Mouse (Mus musculus) heart, embryonic 16.5 days (tissue): ENCODE measurements around the gene Fam229b. TPM values are rescaled to one million over a fixed set of nuclear protein-coding genes. Genes with fewer than 3 reads are reported as not detected.

Experiments used
- ATAC-seq: fragments of 200-750 bp; cut with Nextera tagmentation; replicated peaks from 2 replicates; pipeline ENCODE4 v1.8.0; 2017; ENCODE audit warnings: moderate number of reproducible peaks; ENCODE audit not compliant: insufficient read depth, low FRiP score; ENCODE audit errors: extremely low read depth
- H3K27ac ChIP-seq: fragments of 300-500 bp; sonication (generic); 2 replicates; pipeline ENCODE4 v1.5.1; 2014; ENCODE audit warnings: mild to moderate bottlenecking, low read length, control low read depth, moderate library complexity
- H3K27me3 ChIP-seq: fragments of 300-500 bp; sonication (generic); 2 replicates; pipeline ENCODE4 v1.6.1; 2014; ENCODE audit warnings: low read length, mixed read lengths; ENCODE audit not compliant: control insufficient read depth, insufficient read depth
- H3K36me3 ChIP-seq: fragments of 300-500 bp; sonication (generic); 2 replicates; pipeline ENCODE4 v1.6.1; 2014; ENCODE audit not compliant: control insufficient read depth, insufficient read depth
- H3K4me1 ChIP-seq: fragments of 300-500 bp; sonication (generic); 2 replicates; pipeline ENCODE4 v1.6.1; 2014; ENCODE audit warnings: low read length, mixed read lengths; ENCODE audit not compliant: control insufficient read depth, insufficient read depth
- H3K4me2 ChIP-seq: fragments of 300-500 bp; sonication (generic); 2 replicates; pipeline ENCODE4 v1.6.1; 2014; ENCODE audit warnings: low read depth, mild to moderate bottlenecking, control low read depth, low read length
- H3K4me3 ChIP-seq: fragments of 300-500 bp; sonication (generic); 2 replicates; pipeline ENCODE4 v1.5.1; 2014; ENCODE audit warnings: mild to moderate bottlenecking, control low read depth, low read length
- H3K9ac ChIP-seq: fragments of 300-500 bp; sonication (generic); 2 replicates; pipeline ENCODE4 v1.6.1; 2014; ENCODE audit warnings: low read length, control low read depth
- H3K9me3 ChIP-seq: fragments of 300-500 bp; sonication (generic); replicated peaks from 2 replicates; pipeline ENCODE4 v1.6.1; 2016; ENCODE audit warnings: low read length; ENCODE audit not compliant: control insufficient read depth
- WGBS: fragments of 180-500 bp; shearing (Covaris S2); extraction: QIAGEN DNeasy Blood & Tissue Kit; methylation state at CpG from one replicate; pipeline ENCODE4 v1.1.7; 2014; 5-methylcytosine and 5-hydroxymethylcytosine counted together
- polyA plus RNA-seq: library from polyadenylated mRNA; unstranded; fragments of >200 nt; fragmentation: Nextera tagmentation; extraction: Ambion mirVana; gene quantifications from 2 replicates; pipeline ENCODE4 v1.2.1, GENCODE M21; 2015

Fam229b gene
- polyA plus RNA-seq, 1 experiment from 2014 or later, result 8.7 TPM

DNA sequence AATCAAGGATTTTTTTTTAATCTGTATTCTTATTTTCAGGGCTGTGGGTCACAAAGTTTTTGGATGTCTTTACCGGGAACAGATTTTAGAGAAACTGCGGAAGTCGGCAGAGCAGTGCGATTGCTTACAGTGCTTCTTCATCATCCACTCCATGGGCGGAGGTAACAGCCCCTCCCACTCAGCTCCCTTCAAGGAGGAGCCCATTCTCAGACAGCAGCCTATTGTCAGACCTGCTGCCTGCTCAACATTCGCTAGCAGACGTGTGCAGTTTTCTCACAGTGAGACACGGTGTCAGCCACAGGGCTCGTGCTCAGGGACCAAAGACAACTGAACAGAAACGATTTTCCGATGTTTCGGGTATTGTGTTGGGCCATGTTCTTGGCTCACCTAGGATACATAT, 8.5 kb upstream of the Fam229b start:
- Histone ChIP-seq H3K4me1 (no peaks in the 10 kb centered on the region), H3K27me3 (no peaks in the 10 kb centered on the region), H3K9me3 (no peaks in the 10 kb centered on the region), H3K9ac (no peak overlapping the region), H3K36me3 (peaks cover 24% of the 10 kb centered on the region), H3K27ac (no peak overlapping the region), H3K4me3 (no peak overlapping the region), H3K4me2 (no peak overlapping the region)
- no peak for ATAC-seq
- WGBS, result 88% methylated on average over 12 of the region's 12 CpGs

DNA sequence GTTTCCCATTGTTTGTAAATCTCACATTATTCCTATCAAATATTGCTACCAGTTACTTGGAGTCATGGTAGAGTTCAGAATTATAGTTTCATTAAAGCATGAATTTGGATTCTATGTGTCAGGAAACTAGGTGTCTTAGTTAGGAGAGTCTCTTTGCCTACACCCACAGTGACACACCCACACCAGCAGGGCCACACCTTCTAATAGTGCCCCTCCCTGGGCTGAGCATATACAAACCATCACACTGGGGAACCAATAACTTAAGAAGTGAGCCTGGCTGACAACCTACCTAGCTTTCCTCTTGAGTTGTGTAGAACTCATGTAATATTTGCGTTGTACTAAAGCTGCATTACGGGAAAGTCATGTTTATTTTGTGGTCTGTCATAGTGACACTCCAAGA, 7.7 kb upstream of the Fam229b start:
- H3K27me3 ChIP-seq, result no peaks in the 10 kb centered on the region
- H3K4me2 ChIP-seq, result no peak overlapping the region
- H3K9ac ChIP-seq, result no peak overlapping the region
- peaks cover 22% of the 10 kb centered on the region for H3K36me3 ChIP-seq
- H3K4me3 ChIP-seq, result no peak overlapping the region
- no peaks in the 10 kb centered on the region for H3K4me1 ChIP-seq
- no peak overlapping the region for H3K27ac ChIP-seq
- WGBS, result 94% methylated on average over 2 of the region's 2 CpGs
- no peak for ATAC-seq
- H3K9me3 ChIP-seq, result no peaks in the 10 kb centered on the region

DNA sequence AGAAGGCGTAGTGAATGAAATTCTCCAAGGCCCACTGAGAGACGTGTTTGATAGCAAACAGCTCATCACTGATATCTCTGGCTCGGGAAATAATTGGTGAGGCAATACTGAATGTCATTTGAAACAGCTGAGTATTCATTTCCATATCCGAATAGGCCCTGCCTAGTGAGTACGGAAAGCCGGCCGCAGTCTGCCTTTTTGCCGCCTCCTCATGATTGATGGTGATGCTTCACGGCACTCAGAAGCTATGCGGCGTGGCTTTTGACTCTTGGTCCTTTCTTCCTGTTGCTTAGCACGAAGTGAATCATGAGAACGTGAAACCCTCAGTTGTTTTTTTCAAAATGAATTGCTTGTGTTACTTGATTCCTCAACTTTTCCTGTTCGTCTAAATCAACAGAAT, 7.1 kb upstream of the Fam229b start:
- Histone ChIP-seq H3K36me3 (peaks cover 22% of the 10 kb centered on the region), H3K4me3 (no peak overlapping the region), H3K4me1 (no peaks in the 10 kb centered on the region), H3K9ac (no peak overlapping the region), H3K27me3 (no peaks in the 10 kb centered on the region), H3K27ac (no peak overlapping the region), H3K4me2 (no peak overlapping the region), H3K9me3 (no peaks in the 10 kb centered on the region)
- 87% methylated on average over 14 of the region's 14 CpGs for WGBS
- ATAC-seq, result no peak

DNA sequence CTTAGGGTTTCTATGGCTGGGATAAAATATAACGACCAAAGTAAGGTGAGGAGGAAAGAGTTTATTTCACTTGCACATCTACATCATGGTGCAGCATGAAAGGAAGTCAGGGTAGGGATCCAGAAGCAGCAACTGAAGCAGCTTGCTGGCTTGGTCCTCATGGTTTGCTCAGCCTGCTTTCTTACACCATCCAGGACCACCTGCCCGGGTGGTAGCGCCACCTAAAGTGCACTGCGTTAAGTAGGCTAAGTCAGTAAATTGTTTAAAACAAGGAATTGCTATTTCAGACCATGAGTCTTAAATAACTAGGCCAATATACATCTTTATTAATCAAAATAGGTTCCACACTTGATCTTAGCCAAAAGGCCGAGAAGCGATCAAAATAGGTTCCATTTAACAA, 5.0 kb upstream of the Fam229b start:
- no peak overlapping the region for H3K27ac ChIP-seq
- H3K4me3 ChIP-seq, result no peak overlapping the region
- peaks cover 12% of the 10 kb centered on the region for H3K36me3 ChIP-seq
- WGBS, result 84% methylated on average over 6 of the region's 6 CpGs
- no peak for ATAC-seq
- no peaks in the 10 kb centered on the region for H3K9me3 ChIP-seq
- H3K4me2 ChIP-seq, result no peak overlapping the region
- H3K4me1 ChIP-seq, result peaks cover 7% of the 10 kb centered on the region
- no peak overlapping the region for H3K9ac ChIP-seq
- H3K27me3 ChIP-seq, result no peaks in the 10 kb centered on the region

DNA sequence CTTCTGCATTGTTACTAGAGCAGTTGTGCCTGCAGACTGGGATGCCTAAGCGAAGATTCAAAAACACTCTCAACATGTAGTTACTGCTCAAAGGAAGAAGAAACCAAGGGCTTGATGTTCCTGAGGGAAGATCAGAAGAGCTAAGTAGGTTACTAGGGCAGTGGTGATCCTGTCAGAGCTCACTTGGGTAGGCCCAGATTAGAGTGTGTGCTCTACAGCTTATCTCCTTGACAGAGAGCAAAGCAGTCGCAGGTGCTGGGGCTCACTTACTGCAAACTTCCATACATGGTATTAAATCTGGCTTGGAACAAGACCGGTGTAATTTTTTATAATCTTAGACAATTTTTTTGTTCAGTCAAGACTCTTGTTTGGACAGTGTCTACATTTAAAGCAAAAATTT, 4.1 kb upstream of the Fam229b start:
- no peak overlapping the region for H3K4me2 ChIP-seq
- no peak for ATAC-seq
- no peaks in the 10 kb centered on the region for H3K27me3 ChIP-seq
- no peak overlapping the region for H3K4me3 ChIP-seq
- H3K36me3 ChIP-seq, result peaks cover 11% of the 10 kb centered on the region
- no peak overlapping the region for H3K9ac ChIP-seq
- H3K4me1 ChIP-seq, result peaks cover 7% of the 10 kb centered on the region
- 72% methylated on average over 3 of the region's 3 CpGs for WGBS
- H3K27ac ChIP-seq, result no peak overlapping the region
- no peaks in the 10 kb centered on the region for H3K9me3 ChIP-seq

DNA sequence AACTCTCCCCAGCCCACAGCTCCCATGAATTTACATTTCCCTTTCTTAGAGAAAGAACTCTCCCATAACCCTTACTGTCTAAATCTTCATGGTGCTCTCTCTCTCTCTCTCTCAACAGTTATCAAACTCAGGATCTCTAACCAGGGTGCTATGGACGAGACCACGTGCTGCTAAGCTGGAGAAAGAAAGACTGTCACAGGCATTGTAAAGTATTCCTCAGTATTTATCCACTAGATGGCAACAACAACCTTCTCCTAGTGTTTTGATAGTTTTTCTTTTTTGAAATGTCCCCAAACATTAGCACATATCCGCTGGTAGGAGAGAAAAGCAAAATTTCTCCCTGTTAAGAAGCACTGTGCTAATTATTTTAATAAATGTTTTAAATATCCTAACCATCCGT, 12.3 kb downstream of the Fam229b start:
- Histone ChIP-seq H3K27me3 (no peaks in the 10 kb centered on the region), H3K27ac (no peak overlapping the region), H3K9ac (no peak overlapping the region), H3K36me3 (no peaks in the 10 kb centered on the region), H3K4me1 (no peaks in the 10 kb centered on the region), H3K4me3 (no peak overlapping the region), H3K4me2 (no peak overlapping the region), H3K9me3 (no peaks in the 10 kb centered on the region)
- 29% methylated on average over 4 of the region's 4 CpGs for WGBS
- no peak for ATAC-seq

DNA sequence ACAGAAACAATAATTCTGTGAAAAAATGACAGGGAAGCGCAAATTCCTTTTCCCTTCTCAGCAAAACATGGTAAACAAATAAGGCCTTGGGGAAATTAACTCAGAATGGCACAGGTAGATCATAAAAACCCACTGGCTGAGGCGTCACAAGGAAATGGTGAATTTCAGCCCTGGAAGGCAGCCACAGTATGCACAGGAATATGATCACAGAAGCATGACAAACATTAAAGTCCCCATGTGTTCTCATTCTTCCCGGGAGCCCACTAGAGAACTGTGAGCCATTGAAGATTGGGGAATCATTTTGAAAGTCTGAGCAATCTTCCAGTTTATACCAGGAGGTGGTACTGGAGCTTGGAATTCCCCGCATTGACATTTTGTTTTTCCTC, 24.2 kb downstream of the Fam229b start:
- Histone ChIP-seq H3K9ac (no peak overlapping the region), H3K27ac (no peak overlapping the region), H3K9me3 (no peaks in the 10 kb centered on the region), H3K4me2 (no peak overlapping the region), H3K27me3 (no peaks in the 10 kb centered on the region), H3K4me1 (no peaks in the 10 kb centered on the region), H3K4me3 (no peak overlapping the region), H3K36me3 (peaks cover 53% of the 10 kb centered on the region)
- WGBS, result 72% methylated on average over 4 of the region's 4 CpGs
- ATAC-seq, result no peak

DNA sequence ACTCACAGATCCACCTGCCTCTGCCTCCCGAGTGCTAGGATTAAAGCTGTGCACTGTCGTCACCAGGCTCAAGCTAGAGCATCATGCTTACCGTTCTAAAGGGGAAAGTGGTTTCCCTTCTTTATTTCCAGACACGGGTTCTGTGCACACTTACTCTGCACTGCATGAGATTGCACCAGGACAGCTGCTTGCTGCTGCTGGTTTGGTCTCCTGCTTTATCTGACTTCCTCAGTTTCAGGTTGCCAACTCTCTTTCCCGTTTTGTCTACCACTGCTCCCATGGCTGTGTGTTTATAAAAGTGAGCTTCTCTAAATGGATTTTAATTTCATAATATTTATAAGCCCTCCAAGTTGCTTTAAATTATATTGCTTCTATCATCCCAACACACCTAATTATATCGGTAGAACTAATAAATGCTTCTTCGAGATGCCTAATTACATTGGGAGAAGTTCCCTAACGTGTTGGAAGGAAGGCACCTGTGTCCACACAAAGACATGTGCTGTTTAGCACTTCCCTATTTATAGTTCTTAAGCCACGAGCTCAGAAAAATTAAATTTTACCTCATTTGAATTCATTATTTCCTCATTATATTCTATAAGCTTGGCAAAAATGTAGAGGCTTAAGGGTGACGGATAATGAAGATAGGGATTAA, 24.8 kb downstream of the Fam229b start:
- Histone ChIP-seq H3K36me3 (peaks cover 53% of the 10 kb centered on the region), H3K9me3 (no peaks in the 10 kb centered on the region), H3K4me2 (no peak overlapping the region), H3K4me1 (no peaks in the 10 kb centered on the region), H3K9ac (no peak overlapping the region), H3K27ac (no peak overlapping the region), H3K27me3 (no peaks in the 10 kb centered on the region), H3K4me3 (no peak overlapping the region)
- 68% methylated on average over 10 of the region's 10 CpGs for WGBS
- ATAC-seq, result no peak

DNA sequence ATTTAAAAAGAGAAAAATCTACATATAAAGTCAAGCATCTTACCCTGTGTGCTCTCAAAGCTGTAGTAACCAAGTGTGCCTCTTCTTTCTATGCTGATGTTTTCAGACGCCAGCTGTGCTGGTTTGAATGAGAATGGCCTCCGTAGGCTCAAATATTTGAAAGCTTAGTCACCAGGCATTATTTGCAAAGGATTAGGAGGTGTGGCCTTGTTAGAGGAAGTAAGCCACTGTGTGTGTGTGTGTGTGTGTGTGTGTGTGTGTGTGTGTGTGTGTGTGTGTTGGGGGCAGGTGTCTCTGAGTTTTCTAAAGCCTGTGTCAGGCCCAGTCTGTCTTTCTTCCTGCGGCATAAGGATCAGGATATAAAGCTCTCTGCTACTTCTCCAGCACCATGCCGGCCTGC, 26.8 kb downstream of the Fam229b start:
- H3K9ac ChIP-seq, result no peak overlapping the region
- no peaks in the 10 kb centered on the region for H3K9me3 ChIP-seq
- no peaks in the 10 kb centered on the region for H3K27me3 ChIP-seq
- WGBS, result 68% methylated on average over 4 of the region's 4 CpGs
- H3K4me2 ChIP-seq, result no peak overlapping the region
- no peak overlapping the region for H3K4me3 ChIP-seq
- no peak for ATAC-seq
- H3K27ac ChIP-seq, result no peak overlapping the region
- peaks cover 63% of the 10 kb centered on the region for H3K36me3 ChIP-seq
- no peaks in the 10 kb centered on the region for H3K4me1 ChIP-seq
